Mouse (Mus musculus): ENCODE measurements at regions not wholly inside any gene's neighbourhood (a gene's known extent, or its start where the extent isn't known, plus 50 kb on each side); places are given as distances from the start of the nearest gene placed in this dataset.

DNA sequence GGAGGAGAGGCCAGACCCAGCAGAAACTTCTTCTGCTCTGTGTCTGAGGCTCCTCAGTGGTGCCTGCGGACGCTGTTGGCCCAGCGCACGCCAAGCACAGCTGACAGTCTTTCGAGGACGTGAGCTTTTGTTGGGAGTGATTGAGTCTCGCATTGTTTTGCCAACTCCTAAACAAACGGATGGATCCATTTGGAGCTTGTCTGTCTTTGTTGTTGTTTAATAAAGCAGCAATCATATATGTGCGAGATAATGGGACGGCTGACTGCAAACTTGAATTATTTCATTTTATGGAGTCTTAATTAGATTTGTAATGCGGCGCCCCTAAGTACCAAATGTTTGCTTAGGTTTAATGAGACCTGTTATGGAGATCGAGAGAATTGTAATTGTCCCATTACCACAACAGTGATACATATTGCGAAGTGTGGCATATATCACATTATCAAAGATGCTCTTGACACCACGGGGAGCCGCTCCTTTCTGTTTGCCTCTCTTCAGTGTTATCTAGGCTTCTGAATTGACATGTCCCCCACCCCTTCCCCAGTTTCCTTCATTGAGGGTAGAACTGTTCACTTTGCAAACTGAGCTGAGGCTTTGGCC, 117.6 kb upstream of the Hdac4 start:
- H3K36me3 ChIP-seq (ENCODE audit: control insufficient read depth, insufficient read depth, low read length) = no peaks in the 10 kb centered on the region
- H3K4me1 ChIP-seq (replicated peaks; ENCODE audit: control insufficient read depth, insufficient read depth, low read length) = peaks cover 7% of the 10 kb centered on the region; the same call in 1 of the 2 replicates
- ATAC-seq (replicated peaks; ENCODE audit: low FRiP score, low TSS enrichment, low read depth) = no peak
- no peak overlapping the region for H3K4me2 ChIP-seq (ENCODE audit: low read length)
- WGBS = 79% methylated on average over 16 of the region's 16 CpGs
- no peak overlapping the region for H3K4me3 ChIP-seq (ENCODE audit: low read depth, low read length)
- 0 out of 2 replicates have a peak, but pooled peaks cover 5% of the 10 kb centered on the region for H3K27me3 ChIP-seq (replicated peaks; ENCODE audit: control insufficient read depth, insufficient read depth, low read length)
- DNase-seq (ENCODE audit: low spot score) = no peak
- no peak overlapping the region for H3K27ac ChIP-seq (ENCODE audit: low read depth)
- H3K9me3 ChIP-seq (ENCODE audit: control insufficient read depth, low read length) = no peaks in the 10 kb centered on the region
- no peak overlapping the region for H3K9ac ChIP-seq (ENCODE audit: low read length)

DNA sequence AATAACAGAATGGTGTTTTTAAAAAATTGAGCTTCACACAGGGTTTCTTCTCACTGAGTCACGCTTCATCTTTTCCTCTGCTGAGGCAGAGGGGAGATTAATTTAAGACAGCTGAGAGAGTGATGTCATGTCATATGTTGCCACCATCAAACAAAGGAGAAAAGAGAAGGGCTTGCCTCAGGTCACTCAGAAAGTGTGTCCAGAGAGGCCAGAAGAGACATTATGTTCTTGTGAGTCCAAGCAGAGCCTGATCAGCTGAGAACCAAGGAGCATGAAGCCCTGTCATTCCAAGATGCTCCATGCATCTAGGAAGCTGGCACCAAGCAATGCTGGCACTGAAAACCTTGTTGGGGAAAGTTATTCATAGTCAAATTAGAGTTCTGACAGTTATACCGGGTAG, 114.4 kb upstream of the Hdac4 start:
- Histone ChIP-seq H3K9ac (ENCODE audit: low read length) (no peak overlapping the region), H3K9me3 (ENCODE audit: control insufficient read depth, low read length) (peaks cover 4% of the 10 kb centered on the region; the same call in 1 of the 2 replicates), H3K4me1 (replicated peaks; ENCODE audit: control insufficient read depth, insufficient read depth, low read length) (0 out of 2 replicates have a peak, but pooled peaks cover 2% of the 10 kb centered on the region), H3K27me3 (replicated peaks; ENCODE audit: control insufficient read depth, insufficient read depth, low read length) (0 out of 2 replicates have a peak, but pooled peaks cover 5% of the 10 kb centered on the region), H3K4me2 (ENCODE audit: low read length) (no peak overlapping the region), H3K4me3 (ENCODE audit: low read depth, low read length) (no peak overlapping the region), H3K27ac (ENCODE audit: low read depth) (no peak overlapping the region), H3K36me3 (ENCODE audit: control insufficient read depth, insufficient read depth, low read length) (no peaks in the 10 kb centered on the region)
- 80% methylated on average over 2 of the region's 2 CpGs for WGBS
- no peak for ATAC-seq (replicated peaks; ENCODE audit: low FRiP score, low TSS enrichment, low read depth)
- DNase-seq (ENCODE audit: low spot score) = no peak

DNA sequence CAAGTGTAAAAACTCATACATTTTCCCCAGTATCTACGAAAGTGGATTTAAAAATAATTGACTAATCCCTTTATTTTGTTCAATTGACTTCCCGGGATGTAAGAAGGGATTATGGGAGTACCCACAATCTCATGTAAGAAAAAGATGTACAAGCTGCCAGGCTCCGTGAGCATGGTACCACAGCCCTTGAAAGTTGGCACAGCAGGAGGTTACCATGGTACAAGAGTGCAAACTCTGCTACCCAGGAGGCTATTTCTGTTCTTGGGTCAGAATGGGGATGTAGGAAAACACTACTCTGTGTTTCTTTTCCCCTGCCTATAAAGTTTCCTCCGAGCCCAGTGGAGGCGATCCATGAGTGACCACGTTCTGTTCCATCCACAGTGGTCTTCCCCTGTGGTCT, 113.9 kb upstream of the Hdac4 start:
- 0 out of 2 replicates have a peak, but pooled peaks cover 3% of the 10 kb centered on the region for H3K27me3 ChIP-seq (replicated peaks; ENCODE audit: control insufficient read depth, insufficient read depth, low read length)
- H3K9ac ChIP-seq (ENCODE audit: low read length) = no peak overlapping the region
- H3K4me2 ChIP-seq (ENCODE audit: low read length) = no peak overlapping the region
- no peak overlapping the region for H3K27ac ChIP-seq (ENCODE audit: low read depth)
- H3K36me3 ChIP-seq (ENCODE audit: control insufficient read depth, insufficient read depth, low read length) = no peaks in the 10 kb centered on the region
- peaks cover 4% of the 10 kb centered on the region; the same call in 1 of the 2 replicates for H3K9me3 ChIP-seq (ENCODE audit: control insufficient read depth, low read length)
- no peak for DNase-seq (ENCODE audit: low spot score)
- H3K4me3 ChIP-seq (ENCODE audit: low read depth, low read length) = no peak overlapping the region
- 0 out of 2 replicates have a peak, but pooled peaks cover 2% of the 10 kb centered on the region for H3K4me1 ChIP-seq (replicated peaks; ENCODE audit: control insufficient read depth, insufficient read depth, low read length)
- 86% methylated on average over 6 of the region's 6 CpGs for WGBS
- no peak for ATAC-seq (replicated peaks; ENCODE audit: low FRiP score, low TSS enrichment, low read depth)

DNA sequence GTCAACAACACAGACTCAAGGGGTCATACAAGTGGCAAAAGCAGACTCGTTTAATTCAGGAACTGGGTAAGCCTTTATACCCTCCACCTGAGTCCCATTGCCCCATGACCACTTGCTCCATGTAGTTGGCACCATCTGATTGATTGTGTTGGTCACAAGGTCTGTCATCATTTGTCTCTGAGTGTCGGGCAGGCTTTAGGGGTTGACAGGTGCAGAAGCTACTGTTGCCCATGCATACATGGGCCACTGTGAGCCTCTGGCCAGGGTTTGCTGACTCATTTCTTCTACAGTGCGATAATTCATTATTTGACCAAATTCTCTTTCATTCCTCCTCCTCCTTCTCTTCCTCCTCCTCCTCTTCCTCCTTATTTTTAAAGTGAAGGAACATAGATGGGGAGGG, 113.0 kb upstream of the Hdac4 start:
- Histone ChIP-seq H3K36me3 (ENCODE audit: control insufficient read depth, insufficient read depth, low read length) (no peaks in the 10 kb centered on the region), H3K27me3 (replicated peaks; ENCODE audit: control insufficient read depth, insufficient read depth, low read length) (no peaks in the 10 kb centered on the region), H3K27ac (ENCODE audit: low read depth) (no peak overlapping the region), H3K4me1 (replicated peaks; ENCODE audit: control insufficient read depth, insufficient read depth, low read length) (0 out of 2 replicates have a peak, but pooled peaks cover 2% of the 10 kb centered on the region), H3K4me3 (ENCODE audit: low read depth, low read length) (no peak overlapping the region), H3K4me2 (ENCODE audit: low read length) (no peak overlapping the region), H3K9ac (ENCODE audit: low read length) (no peak overlapping the region), H3K9me3 (ENCODE audit: control insufficient read depth, low read length) (peaks cover 4% of the 10 kb centered on the region; the same call in 1 of the 2 replicates)
- DNase-seq (ENCODE audit: low spot score) (no peak), ATAC-seq (replicated peaks; ENCODE audit: low FRiP score, low TSS enrichment, low read depth) (no peak)
- 82% methylated on average over 3 of the region's 3 CpGs for WGBS

DNA sequence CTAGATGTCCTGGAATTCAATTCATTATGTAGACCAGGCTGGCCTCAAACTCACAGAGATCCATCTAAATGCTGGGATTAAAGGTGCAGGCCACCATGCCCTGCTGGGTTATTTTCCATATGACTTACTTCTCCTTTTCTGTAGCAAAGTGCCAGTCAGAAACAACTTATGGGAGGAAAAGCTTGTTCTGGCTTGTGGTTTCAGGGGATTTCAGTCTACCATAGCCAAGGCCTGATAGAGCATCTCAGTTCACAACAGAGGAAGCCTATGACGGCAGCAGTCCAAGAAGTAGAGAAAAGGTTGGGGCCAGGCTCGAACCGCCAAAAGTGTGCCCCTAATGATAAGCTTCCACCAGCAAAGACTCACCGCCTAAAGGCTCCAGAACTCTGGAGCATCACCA, 110.5 kb upstream of the Hdac4 start:
- H3K4me2 ChIP-seq (ENCODE audit: low read length) = no peak overlapping the region
- H3K4me3 ChIP-seq (ENCODE audit: low read depth, low read length) = no peak overlapping the region
- H3K36me3 ChIP-seq (ENCODE audit: control insufficient read depth, insufficient read depth, low read length) = no peaks in the 10 kb centered on the region
- peaks cover 4% of the 10 kb centered on the region; the same call in 1 of the 2 replicates for H3K9me3 ChIP-seq (ENCODE audit: control insufficient read depth, low read length)
- WGBS = 93% methylated on average over 4 of the region's 4 CpGs
- no peak overlapping the region for H3K27ac ChIP-seq (ENCODE audit: low read depth)
- DNase-seq (ENCODE audit: low spot score) (no peak), ATAC-seq (replicated peaks; ENCODE audit: low FRiP score, low TSS enrichment, low read depth) (no peak)
- no peaks in the 10 kb centered on the region for H3K27me3 ChIP-seq (replicated peaks; ENCODE audit: control insufficient read depth, insufficient read depth, low read length)
- H3K9ac ChIP-seq (ENCODE audit: low read length) = no peak overlapping the region
- no peaks in the 10 kb centered on the region for H3K4me1 ChIP-seq (replicated peaks; ENCODE audit: control insufficient read depth, insufficient read depth, low read length)

DNA sequence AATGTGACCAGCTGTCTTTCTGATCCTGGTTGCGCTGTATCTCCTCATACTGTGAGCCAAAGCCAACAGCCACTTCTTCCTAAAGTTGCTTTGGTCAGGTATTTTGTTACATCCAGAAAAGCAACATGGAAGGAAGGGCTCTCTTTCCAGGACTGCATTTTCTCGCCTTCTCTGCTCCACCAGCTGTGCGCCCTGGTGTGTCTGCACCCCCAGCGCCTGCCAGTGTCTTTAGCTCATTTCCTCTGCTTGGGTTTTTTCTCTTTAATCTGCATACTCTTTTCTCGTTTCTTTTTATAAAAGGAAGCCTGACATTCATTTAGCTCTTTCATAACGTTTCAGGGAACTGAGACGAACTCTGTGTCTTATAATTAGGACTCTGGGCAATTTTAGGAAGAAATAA, 103.5 kb upstream of the Hdac4 start:
- ATAC-seq (replicated peaks; ENCODE audit: low FRiP score, low TSS enrichment, low read depth) (no peak), DNase-seq (ENCODE audit: low spot score) (no peak)
- Histone ChIP-seq H3K4me2 (ENCODE audit: low read length) (no peak overlapping the region), H3K9me3 (ENCODE audit: control insufficient read depth, low read length) (no peaks in the 10 kb centered on the region), H3K27ac (ENCODE audit: low read depth) (no peak overlapping the region), H3K9ac (ENCODE audit: low read length) (no peak overlapping the region), H3K36me3 (ENCODE audit: control insufficient read depth, insufficient read depth, low read length) (no peaks in the 10 kb centered on the region), H3K4me3 (ENCODE audit: low read depth, low read length) (no peak overlapping the region), H3K4me1 (replicated peaks; ENCODE audit: control insufficient read depth, insufficient read depth, low read length) (no peaks in the 10 kb centered on the region), H3K27me3 (replicated peaks; ENCODE audit: control insufficient read depth, insufficient read depth, low read length) (0 out of 2 replicates have a peak, but pooled peaks cover 3% of the 10 kb centered on the region)
- WGBS = 70% methylated on average over 7 of the region's 7 CpGs

DNA sequence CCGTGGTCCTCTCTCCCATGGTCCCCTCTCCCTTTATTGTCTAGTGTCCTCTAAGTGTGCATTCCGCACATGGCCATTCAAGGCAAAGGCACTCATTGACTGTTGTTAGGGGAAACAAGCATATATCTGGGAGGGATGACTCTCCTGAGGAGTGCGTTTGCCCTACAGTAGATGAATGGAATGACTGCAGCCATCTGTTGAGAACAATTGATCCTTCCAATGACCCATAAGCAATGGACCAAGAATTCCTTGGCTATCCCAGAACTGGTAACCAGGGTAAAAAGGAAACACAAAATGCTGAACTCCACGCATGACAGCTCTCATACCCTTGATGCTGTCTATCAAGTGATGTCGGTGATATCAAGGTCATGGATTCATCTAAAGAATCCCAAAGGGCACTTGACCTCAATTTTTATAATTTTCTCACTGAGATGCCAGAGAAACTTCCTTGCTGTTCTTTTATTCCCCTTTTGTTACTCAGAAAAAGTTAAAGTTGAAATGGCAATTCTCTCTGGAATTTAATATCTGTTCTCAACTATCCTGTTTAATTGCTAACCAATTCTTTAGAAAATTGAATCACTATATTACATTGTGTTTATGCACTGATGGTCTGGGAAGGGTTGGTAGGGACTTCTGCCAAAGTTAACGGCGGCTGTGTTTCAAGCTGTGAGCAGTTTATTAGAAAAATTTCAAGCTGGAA, 97.3 kb upstream of the Hdac4 start:
- Histone ChIP-seq H3K27me3 (replicated peaks; ENCODE audit: control insufficient read depth, insufficient read depth, low read length) (0 out of 2 replicates have a peak, but pooled peaks cover 3% of the 10 kb centered on the region), H3K27ac (ENCODE audit: low read depth) (no peak overlapping the region), H3K9ac (ENCODE audit: low read length) (no peak overlapping the region), H3K4me1 (replicated peaks; ENCODE audit: control insufficient read depth, insufficient read depth, low read length) (no peaks in the 10 kb centered on the region), H3K4me2 (ENCODE audit: low read length) (no peak overlapping the region), H3K36me3 (ENCODE audit: control insufficient read depth, insufficient read depth, low read length) (no peaks in the 10 kb centered on the region), H3K4me3 (ENCODE audit: low read depth, low read length) (no peak overlapping the region), H3K9me3 (ENCODE audit: control insufficient read depth, low read length) (no peaks in the 10 kb centered on the region)
- DNase-seq (ENCODE audit: low spot score) (no peak), ATAC-seq (replicated peaks; ENCODE audit: low FRiP score, low TSS enrichment, low read depth) (no peak)
- 87% methylated on average over 7 of the region's 7 CpGs for WGBS

DNA sequence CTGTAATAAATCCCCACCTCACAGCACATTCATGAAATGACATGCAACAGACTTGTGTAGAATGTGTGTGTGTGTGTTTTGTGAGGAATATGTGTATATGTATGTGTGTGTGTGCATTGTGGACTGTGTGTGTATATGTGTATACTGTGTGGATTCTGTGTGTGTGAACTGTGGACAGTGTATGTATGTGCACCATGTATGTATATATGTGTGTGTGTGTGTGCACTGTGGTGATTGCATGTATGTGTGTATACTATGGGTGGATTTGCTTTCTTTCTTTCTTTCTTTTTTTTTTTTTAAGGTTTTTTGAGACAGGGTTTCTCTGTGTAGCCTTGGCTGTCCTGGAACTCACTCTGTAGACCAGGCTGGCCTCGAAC, 91.5 kb upstream of the Hdac4 start:
- no peaks in the 10 kb centered on the region for H3K9me3 ChIP-seq (ENCODE audit: control insufficient read depth, low read length)
- H3K27ac ChIP-seq (ENCODE audit: low read depth) = no peak overlapping the region
- H3K4me3 ChIP-seq (ENCODE audit: low read depth, low read length) = no peak overlapping the region
- no peaks in the 10 kb centered on the region for H3K36me3 ChIP-seq (ENCODE audit: control insufficient read depth, insufficient read depth, low read length)
- DNase-seq (ENCODE audit: low spot score) = no peak
- 93% methylated on average over 1 of the region's 1 CpGs for WGBS
- H3K4me2 ChIP-seq (ENCODE audit: low read length) = no peak overlapping the region
- 0 out of 2 replicates have a peak, but pooled peaks cover 7% of the 10 kb centered on the region for H3K27me3 ChIP-seq (replicated peaks; ENCODE audit: control insufficient read depth, insufficient read depth, low read length)
- peaks cover 8% of the 10 kb centered on the region for H3K4me1 ChIP-seq (replicated peaks; ENCODE audit: control insufficient read depth, insufficient read depth, low read length)
- ATAC-seq (replicated peaks; ENCODE audit: low FRiP score, low TSS enrichment, low read depth) = no peak
- no peak overlapping the region for H3K9ac ChIP-seq (ENCODE audit: low read length)
